Mouse (Mus musculus): Measurements from ENCODE around the gene Crim1.
"Not testable (repeated sequence)": the region's sequence is repeated elsewhere in the genome, so short reads cannot be mapped to it uniquely, and the experiment has no call there.

The Crim1 gene

DNA sequence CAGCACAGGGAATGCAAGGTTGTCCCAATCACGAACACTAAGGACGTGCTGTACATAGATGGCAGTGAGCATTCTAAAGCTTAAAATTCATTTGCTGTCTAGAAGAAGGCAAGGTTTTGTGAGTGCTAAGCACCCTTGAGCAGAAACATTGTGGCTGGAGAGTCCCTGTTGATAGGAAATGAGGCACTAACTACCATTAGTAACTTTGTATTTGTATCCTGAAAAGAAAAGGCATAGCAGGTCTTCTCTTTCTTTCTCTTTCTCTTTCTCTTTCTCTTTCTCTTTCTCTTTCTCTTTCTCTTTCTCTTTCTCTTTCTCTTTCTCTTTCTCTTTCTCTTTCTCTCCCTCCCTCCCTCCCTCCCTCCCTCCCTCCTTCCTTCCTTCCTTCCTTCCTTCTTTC is 53.5 kb downstream of the Crim1 start:
- DNase-seq = not testable (repeated sequence)

DNA sequence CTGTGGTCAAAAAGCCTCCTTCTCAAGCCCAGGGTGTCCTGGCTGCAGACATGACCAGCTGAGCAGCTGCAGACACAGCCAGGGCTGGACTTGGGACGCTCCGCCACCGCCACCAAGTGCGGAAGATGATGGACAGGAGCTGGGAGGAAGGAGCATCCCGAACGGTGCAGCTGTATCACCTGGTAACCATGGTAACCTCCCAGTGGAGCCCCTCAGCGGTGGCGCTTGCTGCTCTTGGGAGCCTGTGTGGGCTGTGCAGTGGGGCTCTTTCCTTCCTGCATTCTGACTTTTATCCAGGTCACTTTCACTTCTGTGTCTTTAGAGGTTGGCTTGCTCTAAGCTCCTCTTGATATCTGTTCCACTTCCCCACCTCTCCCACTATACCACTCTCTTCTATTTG is 54.2 kb downstream of the Crim1 start:
- no peak for DNase-seq

DNA sequence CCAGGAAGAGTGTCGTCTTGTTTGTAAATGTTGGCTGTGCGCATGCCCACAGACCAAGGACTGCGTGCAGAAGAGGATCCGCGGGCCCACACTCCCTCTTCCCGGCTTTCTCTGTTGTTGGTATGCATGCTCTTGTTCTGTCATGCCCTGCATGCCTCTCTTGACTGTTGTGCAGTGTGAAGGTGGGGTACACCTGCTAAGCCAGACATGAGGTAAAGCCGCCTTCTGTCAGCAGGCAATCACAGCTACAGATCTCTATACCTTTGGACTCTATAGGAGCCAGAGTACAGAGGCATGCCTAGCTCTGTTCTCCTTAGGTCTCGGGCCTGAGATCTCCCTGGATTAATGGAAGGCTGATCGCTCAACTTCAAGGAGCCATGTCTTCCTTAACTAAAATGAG is 55.7 kb downstream of the Crim1 start:
- DNase-seq = no peak

DNA sequence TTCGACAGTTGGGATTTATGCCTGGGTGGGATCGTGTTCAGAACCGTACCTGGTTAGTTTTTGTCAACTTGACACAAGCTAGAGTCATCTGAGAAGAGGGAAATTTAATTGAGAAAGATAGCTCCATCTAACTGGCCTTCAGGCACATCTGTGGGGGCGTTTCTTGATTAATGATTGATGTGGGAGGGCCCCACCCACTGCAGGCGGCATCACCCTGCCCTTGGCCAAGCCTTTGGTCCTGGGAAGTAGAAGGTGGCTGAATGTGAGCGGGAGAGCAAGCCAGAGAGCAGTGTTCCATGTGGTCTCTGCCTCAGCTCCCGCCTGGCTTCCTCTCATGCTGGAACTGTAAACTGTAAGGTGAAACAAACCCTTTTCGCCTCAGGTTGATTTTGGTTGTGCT is 56.5 kb downstream of the Crim1 start:
- no peak for DNase-seq

DNA sequence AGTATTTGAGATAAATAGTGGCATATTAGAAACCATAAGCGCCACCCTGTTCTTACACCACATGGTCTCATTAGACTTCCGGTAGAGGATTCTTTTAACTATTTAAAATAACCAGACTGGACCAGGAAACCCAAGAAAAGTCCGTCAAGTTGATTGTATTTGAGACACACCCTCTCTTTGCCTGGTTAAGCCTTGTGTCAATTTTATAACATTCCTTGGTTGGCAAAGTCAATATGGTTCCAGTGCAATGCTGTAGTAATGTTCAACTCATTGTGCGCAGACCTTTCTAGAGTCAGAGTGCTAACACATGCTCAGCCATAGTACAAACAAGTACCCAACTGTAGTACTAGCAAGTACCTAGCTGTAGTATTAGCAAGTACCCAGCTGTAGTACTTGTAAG is 61.6 kb downstream of the Crim1 start:
- no peak for DNase-seq

DNA sequence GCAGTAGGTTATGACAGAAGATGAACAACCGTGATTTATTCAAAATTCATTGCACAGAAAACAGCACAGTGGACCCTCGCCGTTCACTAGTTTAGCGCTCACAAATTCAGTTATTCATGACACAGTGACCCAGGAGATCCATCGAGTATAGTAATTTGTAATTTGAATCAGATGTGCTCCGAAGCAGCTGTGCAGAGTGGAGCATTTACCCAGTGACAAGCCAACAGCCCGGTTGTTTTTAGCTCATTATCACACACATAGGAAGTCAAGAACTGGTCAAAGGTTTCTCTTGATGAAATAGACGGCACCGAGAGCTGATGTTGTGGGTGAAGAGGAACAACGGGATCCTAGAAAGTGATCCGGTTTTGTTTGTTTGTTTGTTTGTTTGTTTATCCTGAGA is 64.1 kb downstream of the Crim1 start:
- no peak for DNase-seq

DNA sequence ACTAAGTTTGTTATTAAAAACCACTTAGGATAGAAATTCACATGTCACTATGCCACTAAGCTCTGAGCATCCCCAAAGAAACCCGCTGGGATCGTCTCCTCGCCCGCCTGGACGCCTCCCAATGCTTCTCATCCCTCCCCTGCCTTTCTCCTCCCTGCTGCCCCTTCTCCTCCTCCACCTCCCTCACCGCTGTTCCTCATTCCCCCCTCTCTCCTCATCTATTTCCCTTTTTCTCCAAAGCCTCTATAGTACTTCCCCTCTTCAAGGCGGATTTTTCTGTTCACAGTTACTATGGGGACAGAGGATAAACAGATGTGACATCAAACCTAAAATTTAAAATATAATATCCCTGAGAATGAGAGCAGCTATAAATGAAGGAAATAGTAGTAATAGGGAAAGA is 65.1 kb downstream of the Crim1 start:
- no peak for DNase-seq

DNA sequence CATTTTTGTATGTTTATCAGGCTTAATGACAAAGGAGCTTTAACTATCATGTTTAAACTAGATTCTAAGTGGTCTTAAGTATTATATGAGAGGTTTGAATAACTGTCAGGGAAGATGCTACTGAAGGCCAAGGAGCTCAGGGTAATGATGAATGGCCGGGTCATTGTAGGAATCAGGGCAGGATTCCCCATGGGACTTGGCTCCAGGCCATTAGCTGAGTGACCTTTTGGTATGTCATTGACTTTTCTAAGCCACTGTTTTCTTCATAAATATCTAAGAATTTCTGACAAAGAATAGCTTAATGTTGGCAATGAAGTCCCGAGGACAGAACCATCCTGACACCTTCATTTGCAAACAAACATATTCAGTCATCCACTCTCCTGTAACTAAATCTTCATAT is 66.2 kb downstream of the Crim1 start:
- DNase-seq = no peak

DNA sequence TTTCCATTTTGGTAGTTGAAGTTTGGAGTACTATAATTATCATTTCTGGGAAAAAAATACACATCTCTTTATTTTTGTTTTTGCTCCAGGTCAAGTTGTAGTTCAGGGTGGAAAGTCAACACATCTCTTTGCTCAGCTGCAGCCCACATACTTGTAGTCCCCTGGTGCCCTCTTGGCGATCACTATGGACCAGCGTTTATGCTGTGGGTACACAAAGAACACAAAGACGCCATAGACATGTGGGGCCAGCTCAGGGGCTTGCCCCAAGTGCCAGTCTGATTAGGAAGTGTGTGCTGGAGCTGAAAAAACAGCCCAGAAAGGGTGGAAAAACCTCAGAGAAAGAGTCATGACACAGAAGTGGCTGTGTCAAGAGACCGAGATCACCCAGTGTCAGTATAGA is 68.5 kb downstream of the Crim1 start:
- DNase-seq = no peak

DNA sequence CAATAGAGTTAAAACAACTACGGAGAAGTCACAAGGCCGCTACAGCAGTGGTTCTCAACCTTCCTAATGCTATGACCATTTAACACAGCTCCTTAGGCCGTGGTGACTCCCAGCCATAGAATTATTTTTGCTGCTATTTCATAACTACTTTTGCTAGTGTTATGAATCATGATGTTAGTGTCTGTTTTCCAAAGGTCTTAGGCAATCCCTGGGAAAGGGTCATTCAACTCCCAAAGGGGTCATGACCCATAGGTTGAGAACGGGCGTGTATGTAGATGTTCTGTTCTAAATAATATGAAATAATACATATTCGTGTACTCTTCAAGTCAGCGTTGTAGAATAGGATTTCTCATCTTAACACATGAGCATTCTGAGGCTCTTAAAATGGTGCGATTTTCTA is 69.3 kb downstream of the Crim1 start:
- DNase-seq = no peak

DNA sequence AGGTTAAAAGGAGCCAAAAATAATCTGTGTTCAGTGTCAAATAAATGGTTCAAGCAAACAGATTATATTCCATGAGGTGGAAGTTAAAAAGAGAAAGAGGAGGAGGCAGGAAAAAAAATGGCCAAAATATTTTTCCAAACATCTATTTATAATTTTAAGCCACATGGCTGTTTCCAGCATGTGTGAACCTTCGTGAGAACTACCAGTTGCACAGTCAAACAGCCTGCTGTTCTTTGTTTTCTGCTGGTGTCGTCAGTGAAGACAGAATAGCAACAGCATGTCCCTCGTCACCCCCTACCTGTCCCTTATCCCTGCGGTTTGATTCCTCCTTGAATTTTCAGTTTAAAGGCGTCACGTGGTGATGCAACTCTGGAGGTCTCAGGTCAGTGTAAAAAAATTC is 70.0 kb downstream of the Crim1 start:
- DNase-seq = no peak

DNA sequence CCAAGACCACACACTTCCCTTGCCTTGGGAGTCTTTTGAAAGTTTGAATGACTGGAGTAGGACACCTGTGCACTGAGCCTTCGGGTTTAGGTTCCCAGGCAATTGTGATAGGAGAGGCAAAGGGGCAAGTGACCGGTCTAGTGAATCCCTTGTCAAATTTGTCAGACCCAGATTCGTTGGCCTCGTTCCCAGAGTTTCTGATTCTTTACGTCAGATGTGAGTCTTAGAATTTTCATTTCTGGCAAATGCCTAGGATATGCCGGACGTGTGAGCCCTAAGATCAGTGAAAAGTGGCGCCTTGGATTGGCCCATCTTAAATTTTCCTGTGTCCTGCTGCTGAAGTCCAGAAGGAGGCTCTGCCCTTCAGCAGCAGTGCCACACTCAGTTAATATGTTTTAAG is 71.7 kb downstream of the Crim1 start:
- no peak for DNase-seq

DNA sequence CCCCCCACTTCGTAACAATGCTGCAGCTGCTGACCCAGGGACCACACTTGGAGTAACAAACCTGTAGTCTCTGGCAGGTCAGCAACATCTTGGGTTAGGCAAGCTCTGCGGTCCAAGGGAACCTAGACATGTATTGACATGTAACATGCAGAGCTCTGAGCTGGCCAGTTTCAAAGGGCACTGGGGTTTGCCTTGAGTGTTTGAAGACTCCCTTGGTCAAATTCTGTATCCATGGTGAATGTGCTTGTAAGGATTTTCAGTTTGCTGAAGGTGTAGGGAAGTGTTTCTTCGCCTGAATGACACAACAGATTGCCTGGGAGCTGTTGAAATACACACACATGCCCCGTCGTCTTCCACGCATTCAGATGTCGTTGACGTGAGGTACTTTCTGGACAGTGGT is 72.1 kb downstream of the Crim1 start:
- no peak for DNase-seq

DNA sequence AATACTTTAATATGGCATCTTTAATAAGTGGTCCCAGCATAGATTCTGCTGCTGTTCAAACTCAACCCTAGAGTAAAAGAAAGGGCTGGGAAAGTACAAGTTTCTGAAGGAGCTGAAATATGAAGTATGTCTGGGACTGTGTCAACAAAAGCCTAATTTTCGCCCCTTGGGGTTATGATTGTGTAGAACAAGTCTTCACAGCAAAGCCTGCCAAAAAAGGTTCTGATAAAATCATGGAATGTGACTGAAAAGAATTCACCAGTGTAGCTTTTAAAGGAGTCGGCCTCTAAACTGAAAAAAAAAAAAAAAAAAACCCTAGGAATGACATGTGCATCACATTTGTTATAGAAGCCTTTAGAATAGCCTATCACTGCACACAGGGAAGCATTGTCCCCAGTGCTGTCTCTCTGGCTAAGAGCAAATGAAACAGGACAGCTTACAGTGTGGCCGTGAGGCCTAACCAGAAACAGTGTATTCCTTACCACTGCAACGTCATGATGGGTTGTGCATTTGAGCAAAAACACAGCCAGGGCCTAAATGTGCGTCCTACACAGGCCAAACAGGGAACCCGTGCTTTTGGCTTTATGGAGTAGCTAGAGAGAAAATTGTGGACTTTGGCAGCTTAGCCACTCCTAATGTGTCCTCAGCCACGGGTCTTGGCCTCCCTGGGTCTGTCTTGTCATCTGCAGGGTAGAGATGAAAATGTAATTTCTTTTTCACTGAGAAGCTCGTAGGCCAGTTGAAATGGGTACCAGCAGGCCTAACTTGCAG is 72.8 kb downstream of the Crim1 start:
- DNase-seq = no peak

DNA sequence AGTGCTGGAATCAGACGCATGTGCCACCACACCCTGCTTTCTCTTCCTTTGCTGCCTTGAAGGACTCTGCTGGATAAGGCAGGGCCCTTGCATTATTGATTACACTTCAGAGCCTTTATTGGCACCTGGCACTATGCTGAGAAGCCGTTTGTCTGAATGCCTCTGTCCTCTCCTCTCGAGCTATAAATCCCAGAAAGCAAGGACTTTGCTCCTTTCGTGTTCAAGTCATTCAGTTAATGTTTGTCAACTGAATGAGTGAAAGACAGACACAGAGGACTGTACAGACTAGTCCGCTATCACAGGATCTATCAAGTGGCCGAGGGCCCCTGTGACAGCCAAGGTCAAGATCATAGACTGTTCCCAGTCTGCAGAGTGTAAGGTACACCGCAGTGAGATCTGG is 73.8 kb downstream of the Crim1 start:
- DNase-seq = no peak

DNA sequence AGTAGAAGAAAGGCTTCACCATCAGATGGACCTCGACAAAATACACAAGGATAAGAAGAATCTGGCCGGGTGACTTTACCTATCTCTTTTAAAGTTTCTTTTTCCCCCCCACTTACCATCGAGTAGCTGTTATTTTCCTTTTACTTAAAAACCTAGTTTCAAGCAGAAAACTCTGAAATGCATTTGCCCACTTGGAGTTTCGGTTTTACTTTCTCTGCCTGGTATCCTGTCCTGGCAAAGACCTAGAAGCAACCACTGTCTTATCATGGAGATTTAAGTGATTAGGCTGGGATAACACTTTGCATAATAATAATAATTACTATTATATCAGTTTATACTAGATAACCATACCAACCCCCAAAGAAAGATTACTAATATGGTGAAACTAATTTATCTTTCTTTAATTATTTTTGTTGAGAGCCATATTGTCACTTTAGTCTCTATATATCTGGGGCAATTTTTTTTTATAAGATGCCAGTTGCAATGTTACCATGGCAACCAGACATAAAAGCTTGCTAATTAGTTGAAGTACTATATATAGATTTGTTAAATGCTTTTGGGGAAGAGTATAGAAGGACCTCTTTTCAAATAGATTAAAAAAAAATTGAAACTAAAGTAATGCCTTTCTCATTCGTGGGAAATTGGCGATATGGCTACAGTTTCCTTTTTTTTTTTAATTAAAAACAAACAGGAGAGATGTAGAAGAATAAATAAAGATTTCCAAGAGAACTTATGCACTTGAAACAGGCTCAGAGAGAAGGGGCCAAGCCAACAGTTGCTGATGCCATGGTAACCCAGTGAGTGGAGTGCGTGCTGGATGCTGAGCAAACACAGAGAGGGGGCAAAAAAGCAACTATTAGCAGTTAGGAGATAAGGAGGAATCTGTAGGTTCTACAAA is 74.8 kb downstream of the Crim1 start:
- no peak for DNase-seq

DNA sequence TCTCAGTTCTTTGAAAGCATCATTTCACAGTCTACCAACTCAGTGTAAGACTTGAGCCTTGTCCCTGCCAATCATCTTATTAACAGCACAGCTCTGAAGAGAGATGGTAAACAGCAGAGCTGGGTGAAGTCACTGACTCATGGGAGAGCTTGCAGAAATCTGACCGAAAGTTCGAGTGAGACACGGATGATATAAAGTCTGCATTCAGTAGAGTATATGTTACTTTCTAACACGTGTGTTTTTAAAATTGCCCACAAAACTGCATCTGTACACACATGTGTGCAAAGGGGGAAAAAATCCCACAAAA is 75.4 kb downstream of the Crim1 start:
- no peak for DNase-seq

DNA sequence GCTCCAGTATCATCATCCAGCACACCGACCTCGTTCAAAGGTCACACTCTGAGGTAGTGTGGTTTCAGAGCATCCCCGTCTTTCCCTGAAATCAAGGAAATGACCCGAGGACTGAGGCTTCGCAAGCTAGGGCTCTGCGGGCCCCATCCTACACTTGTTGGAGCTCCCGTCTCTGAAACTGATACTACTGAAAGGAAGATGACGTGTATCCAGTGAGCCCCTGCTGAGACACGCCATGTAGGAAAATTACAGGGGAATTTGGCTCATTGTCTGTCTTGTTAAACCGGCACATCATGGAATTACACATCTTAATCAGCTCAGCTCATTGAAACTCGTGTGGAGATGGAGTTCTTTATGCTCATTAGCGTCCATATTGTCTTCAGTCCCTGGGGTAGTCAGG is 79.1 kb downstream of the Crim1 start:
- no peak for DNase-seq

DNA sequence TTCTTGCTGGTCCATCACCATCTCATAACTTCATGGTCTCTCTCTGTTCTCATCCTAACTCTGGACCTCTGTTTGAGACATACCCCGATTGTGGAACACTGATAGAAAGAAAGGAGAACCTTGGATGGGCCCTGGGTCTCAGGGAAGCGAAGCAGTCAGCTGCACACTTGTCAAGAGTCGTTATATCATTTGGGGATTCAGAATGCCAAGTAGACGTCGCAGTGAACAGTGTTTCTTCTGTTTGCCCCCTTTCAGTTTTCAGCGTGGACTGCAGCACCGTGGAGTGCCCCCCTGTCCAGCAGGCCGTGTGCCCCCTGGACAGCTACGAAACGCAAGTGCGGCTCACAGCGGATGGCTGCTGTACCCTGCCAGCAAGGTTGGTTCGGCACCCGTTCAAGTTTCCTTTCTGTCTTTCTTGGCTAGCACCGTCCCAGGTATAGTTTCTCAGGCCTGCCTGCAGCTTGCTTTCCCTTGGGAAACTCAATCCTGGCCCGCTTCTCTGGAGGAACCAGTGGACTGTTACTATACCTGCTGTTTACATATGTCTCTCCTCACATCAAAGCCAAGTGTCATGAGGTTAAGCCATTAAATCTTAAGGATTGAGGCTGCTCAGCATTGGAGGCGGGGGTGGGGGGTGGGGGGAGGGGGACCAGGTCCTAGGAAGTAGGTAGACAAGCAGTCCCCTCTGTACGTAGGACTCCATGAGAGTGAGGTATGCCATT is 81.1 kb downstream of the Crim1 start:
- DNase-seq = peak in 1 of 2 experiments; percentile 44

DNA sequence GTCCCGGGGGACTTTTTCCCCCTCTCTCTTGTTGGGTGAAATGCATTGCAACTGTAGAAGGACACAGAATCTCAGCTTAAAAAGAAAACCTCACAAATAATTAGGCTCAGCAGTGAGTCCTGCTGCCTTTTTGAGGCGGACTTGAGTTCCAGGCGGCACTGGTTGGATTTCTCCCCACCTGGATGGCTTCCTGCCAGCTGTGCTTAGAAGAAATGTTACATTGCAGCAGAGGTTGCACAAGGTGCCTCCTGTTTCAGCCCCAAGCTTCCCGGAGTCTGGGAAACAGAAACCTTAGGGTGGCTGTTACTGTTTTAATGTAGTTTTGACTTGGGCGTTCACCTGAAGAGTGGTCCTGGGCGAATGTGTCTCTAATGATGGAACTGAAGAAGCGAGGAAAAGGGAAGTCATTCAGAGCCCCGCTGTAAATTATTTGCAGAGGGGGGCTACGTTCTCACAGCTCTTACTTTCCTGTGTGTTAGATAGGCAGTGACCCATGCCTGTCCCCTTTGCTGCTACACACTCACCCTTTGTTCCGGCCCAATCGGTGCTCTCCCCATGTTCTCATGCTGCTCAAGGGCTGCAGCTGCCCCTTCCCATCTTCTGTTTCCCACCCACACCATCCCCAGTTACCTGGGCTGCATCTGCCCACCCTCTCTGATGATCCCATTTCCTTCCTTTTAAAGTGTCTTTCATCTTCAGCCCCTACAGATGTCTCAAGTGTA is 83.4 kb downstream of the Crim1 start:
- no peak for DNase-seq

DNA sequence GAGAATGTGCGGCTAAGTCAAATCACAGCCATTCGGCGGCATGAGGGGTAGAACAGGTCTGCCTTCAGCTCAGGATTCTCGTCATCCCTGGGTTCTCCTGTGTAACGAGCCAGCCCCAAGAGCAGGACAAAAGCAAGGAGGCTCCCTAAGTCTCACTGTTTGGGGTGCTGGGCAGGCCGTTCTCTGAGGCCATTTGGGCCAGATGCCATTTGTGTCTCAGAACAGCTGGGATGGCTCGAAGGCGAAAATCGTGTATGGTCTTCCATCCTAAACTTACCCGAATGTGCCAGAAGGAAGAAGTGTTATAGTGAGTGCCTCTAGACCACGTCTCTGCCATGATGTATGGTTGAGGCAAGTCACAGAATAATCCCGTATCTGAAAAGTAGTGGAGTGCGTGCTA is 86.0 kb downstream of the Crim1 start:
- no peak for DNase-seq

DNA sequence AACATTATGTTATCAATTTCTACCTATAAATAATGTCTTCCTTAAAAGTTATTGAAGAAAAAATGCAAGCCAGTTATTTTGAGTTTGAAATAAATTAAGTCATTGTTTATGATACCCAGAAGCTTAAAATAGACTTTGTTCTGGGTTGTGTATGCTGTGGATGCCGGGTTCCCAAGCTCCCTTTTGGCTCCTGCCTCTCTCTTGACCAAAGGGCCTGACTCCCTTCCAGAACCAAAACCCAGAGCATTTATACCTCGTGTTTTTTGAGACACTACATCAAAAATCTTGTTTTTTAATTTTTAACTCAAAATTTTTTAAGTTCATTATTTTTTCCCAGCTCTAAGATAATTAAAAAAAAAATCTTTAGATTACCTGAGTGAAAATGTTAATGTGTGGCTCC is 87.3 kb downstream of the Crim1 start:
- no peak for DNase-seq

Measured in cerebellum, postnatal 25 days (tissue).